Mouse (Mus musculus) macrophage (primary cell): ENCODE results near the gene Fbxw18. TPM values are rescaled to one million over a fixed set of nuclear protein-coding genes. Genes with fewer than 3 reads are reported as not detected.
"Not testable (repeated sequence)": the region's sequence is repeated elsewhere in the genome, so short reads cannot be mapped to it uniquely, and the experiment has no call there.

Experiments used
- H3K27ac ChIP-seq: fragments of 350-480 bp; formaldehyde crosslinking; 2 replicates; pipeline ENCODE4 v1.9.0; 2021
- H3K36me3 ChIP-seq: fragments of 350-480 bp; formaldehyde crosslinking; 2 replicates; pipeline ENCODE4 v1.9.0; 2021; ENCODE audit errors: inconsistent target
- H3K4me3 ChIP-seq: fragments of 350-480 bp; formaldehyde crosslinking; 2 replicates; pipeline ENCODE4 v1.9.0; 2021; ENCODE audit errors: inconsistent target
- H3K79me2 ChIP-seq: fragments of 350-480 bp; formaldehyde crosslinking; 2 replicates; pipeline ENCODE4 v1.9.0; 2021; ENCODE audit errors: inconsistent target
- WGBS: methylation state at CpG from one replicate; pipeline ENCODE4 v1.1.7; 2026; ENCODE audit warnings: inconsistent platforms; ENCODE audit not compliant: missing documents; 5-methylcytosine and 5-hydroxymethylcytosine counted together
- polyA plus RNA-seq: library from polyadenylated mRNA; stranded (reverse); fragments of 250-400 nt; gene quantifications from 3 replicates; pipeline ENCODE4 v1.2.4, GENCODE M21; 2018; ENCODE audit warnings: inconsistent platforms
- total RNA-seq, 78 experiments: library from RNA; depleted of rRNA; stranded (reverse); fragments of 250-400 nt; gene quantifications; 1 replicate in 9 of 78; 2 replicates in 24 of 78; 3 replicates in 43 of 78; 4 replicates in 2 of 78; pipeline ENCODE4 v1.2.4; 2018; ENCODE audit warnings: inconsistent platforms in 56 of 78

The Fbxw18 gene
- not detected for total RNA-seq (2018; cell fraction: chromatin; rRNA removed)
- not detected for total RNA-seq (2018; cell fraction: cytosol; rRNA removed)
- not detected for total RNA-seq (2018; cell fraction: nucleus; rRNA removed)
- polyA plus RNA-seq: not detected in 3 replicates

DNA sequence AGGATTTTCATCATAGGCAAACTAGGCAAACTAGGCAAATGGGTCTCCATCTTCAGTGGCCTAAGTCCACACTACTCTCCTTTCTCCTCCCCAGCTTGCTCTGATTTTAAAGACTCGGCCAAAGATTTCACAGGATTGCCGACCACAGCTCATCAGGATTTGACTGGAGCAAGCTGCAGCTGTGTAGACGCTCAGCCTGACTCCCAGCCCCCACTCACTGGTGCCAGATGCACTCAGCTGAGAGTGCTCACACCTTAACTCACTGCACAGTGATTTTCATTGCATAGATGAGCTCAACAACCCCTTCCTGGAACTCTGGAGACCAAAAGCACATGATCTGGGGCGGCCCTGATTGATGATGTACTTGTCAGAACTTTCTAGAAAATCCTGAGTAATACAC, at the start of gene Fbxw18:
Gene Fbxw18, minus strand, starts transcription at position 101 of the 400 bp plus-strand sequence.
- not testable (repeated sequence) for H3K4me3 ChIP-seq, H3K27ac ChIP-seq, H3K79me2 ChIP-seq, H3K36me3 ChIP-seq
- 82% methylated on average over 4 of the region's 4 CpGs for WGBS

GRCm38 (mm10) chr9:109745989-109746388, 43.5 kb upstream of the Fbxw18 start, which contains the start of gene Fbxw26:
Fbxw26 (minus strand) TSS chr9:109746089.
- not testable (repeated sequence) for H3K4me3 ChIP-seq, H3K27ac ChIP-seq, H3K79me2 ChIP-seq, H3K36me3 ChIP-seq
- WGBS: 94% methylated on average over 3 of the region's 3 CpGs

GRCm38 (mm10) chr9:109685299-109685698, 17.2 kb downstream of the Fbxw18 start:
- 6% methylated on average over 1 of the region's 1 CpGs for WGBS
- Histone ChIP-seq H3K27ac (no peak overlapping the region), H3K36me3 (no peaks in the 10 kb centered on the region), H3K4me3 (no peak overlapping the region), H3K79me2 (no peaks in the 10 kb centered on the region)

GRCm38 (mm10) chr9:109664552-109664951, 37.9 kb downstream of the Fbxw18 start, which contains the start of gene Fbxw25:
Fbxw25 (minus strand) TSS chr9:109664652.
- H3K4me3 ChIP-seq, H3K79me2 ChIP-seq, H3K36me3 ChIP-seq, H3K27ac ChIP-seq: not testable (repeated sequence)
- 54% methylated on average over 2 of the region's 2 CpGs for WGBS

Other genes with a start within 250 kb of the Fbxw18 start
- gene Fbxw19, start 206.8 kb downstream of the Fbxw18 start, polyA plus RNA-seq: not detected in 3 replicates
- not detected in 3 replicates for gene Fbxw15, start 134.4 kb downstream of the Fbxw18 start, polyA plus RNA-seq
- not detected in 3 replicates for gene Fbxw24, start 76.6 kb downstream of the Fbxw18 start, polyA plus RNA-seq
- gene Fbxw25, start 38.0 kb downstream of the Fbxw18 start, polyA plus RNA-seq: not detected in 3 replicates
- gene Fbxw26, start 43.4 kb upstream of the Fbxw18 start, polyA plus RNA-seq: not detected in 3 replicates
- gene Fbxw27, start 88.0 kb upstream of the Fbxw18 start, polyA plus RNA-seq: not detected in 3 replicates
- not detected in 3 replicates for gene Spink8, start 109.6 kb upstream of the Fbxw18 start, polyA plus RNA-seq
- gene Nme6, start 130.0 kb upstream of the Fbxw18 start, polyA plus RNA-seq: 12.4 to 23.1 TPM (median 13.3 TPM) in 3 replicates
- gene Camp, start 146.9 kb upstream of the Fbxw18 start, polyA plus RNA-seq: 0.67 to 1.3 TPM in 2 of 3 replicates, not detected in the other
- 6.2 to 15.8 TPM (median 6.5 TPM) in 3 replicates for gene Cdc25a, start 172.9 kb upstream of the Fbxw18 start, polyA plus RNA-seq
- gene Map4, start 228.8 kb upstream of the Fbxw18 start, polyA plus RNA-seq: 55.4 to 76.9 TPM (median 66.0 TPM) in 3 replicates